Mouse (Mus musculus) mouse embryonic stem cell (cell line): ENCODE measurements around the gene Glod4.

ENCODE experiments used
- in situ Hi-C, 2 experiments: fragments of 300-500 bp; cut with MboI; formaldehyde crosslinking; loops; 1 replicate in 1 of 2; 3 replicates in 1 of 2; pipeline ENCODE4 v1.14.3; 2019 to 2020; ENCODE audit warnings: low sequenced_read_pairs in 2 of 2, low pct_unique_long_range_greater_than_20kb in 1 of 2, mixed read lengths in 1 of 2; ENCODE audit not compliant: unreplicated experiment in 1 of 2

Gene Glod4

DNA sequence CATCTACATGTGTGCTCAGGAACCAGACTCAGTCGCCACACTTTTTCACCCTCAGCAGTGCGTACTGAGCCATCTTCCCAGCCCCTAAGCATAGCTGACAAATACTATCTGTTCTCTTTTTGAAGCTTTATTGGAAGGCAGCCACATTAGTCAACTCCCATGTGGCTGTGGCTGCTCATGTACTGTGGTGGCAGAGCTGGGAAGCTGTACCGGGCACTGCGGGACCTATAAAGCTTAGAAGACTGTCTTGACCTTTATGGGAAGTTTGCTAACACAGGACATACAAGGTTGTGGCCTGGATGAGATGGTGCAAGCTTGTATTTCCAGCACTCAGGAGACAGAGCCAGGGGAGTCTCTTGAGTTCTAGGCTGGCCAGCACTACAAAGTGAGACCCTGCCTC lies 76.9 kb downstream of the Glod4 start:
- in situ Hi-C loops: loop anchor here (5.0 to 25.0 kb wide), 2 partner anchors 79 to 379 kb away; partner anchors contain the start of gene Doc2b (in 1 of the 2)

DNA sequence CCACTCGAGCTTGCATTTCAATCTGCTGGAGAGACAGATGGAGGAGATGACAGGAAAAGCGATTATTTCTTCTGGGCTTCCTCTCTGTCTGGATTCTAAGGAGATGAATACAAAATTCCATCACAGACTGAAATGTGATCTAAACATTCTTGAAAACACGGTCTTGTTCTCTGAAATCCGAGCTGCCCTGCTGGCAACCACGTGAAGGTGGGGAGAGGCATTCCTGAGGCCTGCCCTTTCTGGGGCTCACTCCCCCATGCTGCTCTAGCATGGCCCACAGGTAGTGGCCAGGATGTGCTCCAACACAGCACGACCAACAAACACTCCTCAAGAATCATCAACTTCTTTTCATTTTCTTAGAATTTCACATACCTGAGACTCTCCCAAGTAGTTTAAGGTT lies 83.3 kb downstream of the Glod4 start:
- in situ Hi-C loops: loop anchor here in 1 of 2 experiments (25.0 kb wide), 1 partner anchor 373 kb away; the partner anchor contains the start of gene Doc2b

DNA sequence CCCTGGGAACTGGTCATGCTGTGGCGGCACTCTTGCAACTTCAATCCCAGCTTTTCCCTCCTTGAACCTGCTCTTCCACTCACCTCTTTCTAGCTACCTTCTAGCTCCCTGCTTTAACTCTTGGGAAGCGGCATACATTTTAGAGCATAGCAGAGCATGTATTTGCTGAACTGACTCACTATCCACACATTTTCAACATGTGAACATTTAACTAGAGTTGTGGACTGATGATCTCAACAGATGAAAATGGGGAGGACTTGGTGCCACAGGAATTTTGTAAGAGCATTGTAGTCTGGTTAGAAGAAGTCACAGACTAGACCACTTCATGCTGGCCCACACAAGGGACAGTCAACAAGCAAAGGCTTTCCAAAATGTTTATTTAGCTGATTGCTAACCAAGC lies 85.2 kb downstream of the Glod4 start:
- in situ Hi-C loops: loop anchor here in 1 of 2 experiments (25.0 kb wide), 1 partner anchor 371 kb away; the partner anchor contains the start of gene Doc2b

DNA sequence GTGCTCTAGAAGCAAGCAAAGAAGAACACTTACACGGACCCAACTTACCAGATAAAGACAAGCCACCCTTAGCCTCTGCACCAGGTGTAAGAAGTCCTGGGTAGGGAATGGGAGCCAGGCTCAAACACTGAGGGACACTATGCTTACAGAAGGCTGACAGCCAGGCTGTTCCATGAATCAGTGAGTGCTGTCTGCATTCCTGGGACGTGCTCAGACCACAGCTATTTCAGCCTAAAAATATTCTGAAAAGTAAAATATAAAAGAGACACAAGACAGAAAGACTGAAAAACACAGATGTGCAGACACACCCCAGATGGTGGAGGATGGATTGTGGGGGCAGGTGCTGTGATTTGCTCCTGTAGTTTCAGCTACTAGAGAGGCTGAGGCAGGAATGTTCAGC lies 88.7 kb downstream of the Glod4 start:
- in situ Hi-C loops: loop anchor here in 1 of 2 experiments (25.0 kb wide), 1 partner anchor 368 kb away; the partner anchor contains the start of gene Doc2b

DNA sequence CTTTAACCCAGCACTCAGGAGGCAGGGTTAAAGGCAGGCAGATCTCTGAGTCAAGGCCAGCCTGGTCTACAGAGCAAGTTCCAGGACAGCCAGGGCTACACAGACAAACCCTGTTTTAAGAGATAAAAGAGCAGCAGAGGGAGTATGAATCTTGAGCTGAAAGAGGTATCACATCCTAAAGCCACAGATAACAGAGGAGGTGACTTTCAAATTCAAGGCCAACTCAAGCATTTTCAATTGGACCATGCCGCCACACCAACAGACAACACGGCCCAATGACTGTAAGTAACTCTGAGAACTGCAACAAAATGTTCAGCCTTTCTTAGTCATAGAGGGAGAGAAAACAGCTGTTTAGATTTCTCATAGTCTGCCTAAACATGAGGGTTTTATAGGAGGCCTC lies 89.3 kb downstream of the Glod4 start:
- in situ Hi-C loops: loop anchor here in 1 of 2 experiments (25.0 kb wide), 1 partner anchor 367 kb away; the partner anchor contains the start of gene Doc2b

DNA sequence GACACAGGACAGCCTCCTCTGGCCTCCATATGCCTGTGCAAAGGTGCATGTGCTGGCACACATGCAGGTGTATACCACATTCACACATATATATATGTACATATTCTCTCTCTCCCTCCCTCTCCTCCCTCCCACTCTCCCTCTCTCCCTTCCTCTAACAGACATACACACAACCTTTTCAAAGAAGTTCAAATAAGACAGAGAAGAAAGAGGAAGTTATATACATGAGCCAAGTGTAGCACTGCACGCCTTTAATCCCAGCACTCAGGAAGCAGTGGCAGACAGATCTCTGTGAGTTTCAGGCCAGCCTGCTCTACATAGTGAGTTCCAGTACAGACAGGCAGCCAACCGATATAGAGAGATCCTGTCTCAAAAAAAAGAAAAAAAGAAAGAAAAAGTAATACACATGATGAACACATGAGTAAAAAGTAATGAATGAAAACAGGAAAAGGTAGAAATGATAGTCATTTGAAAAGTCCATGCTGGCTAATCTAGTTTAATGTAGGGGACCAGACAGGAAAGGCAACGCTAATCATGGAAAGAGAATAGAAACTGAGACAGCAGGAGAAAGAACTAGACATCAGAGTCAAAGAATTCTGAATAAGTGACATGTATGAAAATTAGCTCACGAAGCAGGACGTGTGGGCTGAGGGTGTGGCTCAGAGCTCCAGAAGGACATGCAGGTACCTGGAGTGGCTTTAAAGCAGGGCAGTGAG lies 90.1 kb downstream of the Glod4 start:
- in situ Hi-C loops: loop anchor here in 1 of 2 experiments (25.0 kb wide), 1 partner anchor 366 kb away; the partner anchor contains the start of gene Doc2b

DNA sequence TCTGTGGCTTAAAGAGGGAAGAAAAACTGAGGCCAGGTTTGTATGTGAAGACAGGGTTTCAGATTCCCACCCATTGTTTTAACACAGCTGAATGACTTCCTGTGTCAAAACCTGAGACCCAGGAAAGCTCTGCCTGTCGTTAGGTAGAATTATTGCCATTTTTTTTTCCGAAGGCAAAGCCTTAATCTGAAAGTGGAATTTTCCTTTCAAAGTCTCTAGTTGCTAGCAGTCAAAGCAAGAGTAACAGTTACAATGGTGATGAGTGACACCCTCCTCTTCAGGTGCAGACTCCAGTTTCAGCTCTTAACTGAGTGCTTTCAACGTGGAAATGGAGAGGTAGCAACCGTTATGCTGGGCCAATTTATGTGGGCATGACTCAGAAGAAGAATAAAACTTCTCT lies 92.5 kb downstream of the Glod4 start:
- in situ Hi-C loops: loop anchor here in 1 of 2 experiments (25.0 kb wide), 1 partner anchor 364 kb away; the partner anchor contains the start of gene Doc2b

DNA sequence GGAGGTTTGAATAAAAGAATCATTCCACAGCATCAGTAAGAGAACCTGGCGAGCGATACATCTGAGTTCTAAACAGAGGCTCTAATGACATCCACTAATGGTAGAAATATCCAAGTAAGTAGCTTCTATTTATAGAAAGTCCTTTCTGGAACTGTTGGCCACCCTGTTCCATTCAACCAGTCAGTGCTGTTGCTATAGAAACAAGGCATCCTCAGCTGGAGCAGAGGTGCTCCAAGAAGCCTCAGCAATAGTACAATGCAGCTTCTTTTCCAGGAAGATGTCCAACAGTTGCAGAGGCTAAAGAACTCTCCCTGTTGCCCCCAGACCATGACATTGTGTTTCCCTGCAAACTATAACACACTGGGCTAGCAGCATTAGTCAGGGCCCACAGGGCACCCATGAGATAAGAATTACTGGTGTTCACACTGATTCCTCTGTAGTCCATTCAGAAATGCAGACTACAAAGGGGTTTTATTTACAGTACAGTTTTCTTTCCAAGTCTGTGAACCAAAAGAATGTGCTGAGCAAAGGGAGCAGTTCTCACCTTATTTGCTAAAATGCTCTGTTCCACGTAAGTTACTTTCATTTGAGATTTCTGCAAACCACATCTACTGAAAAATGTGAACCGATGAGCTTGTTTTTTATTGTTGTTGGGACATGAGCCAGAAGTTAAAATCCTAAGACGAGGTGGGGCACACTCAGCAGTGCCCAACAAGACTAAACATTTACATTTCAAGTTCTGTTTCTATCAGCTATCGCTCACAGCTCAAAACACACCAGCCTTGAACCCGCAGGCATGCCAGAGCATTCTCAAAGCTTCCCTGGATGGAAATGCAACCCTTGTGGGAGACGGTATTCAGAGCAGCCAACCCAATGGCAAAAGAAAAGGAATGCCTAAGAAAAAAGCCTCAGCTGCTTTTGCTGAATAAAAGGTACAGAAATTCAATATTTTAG lies 95.2 kb downstream of the Glod4 start:
- in situ Hi-C loops: no loop called here

DNA sequence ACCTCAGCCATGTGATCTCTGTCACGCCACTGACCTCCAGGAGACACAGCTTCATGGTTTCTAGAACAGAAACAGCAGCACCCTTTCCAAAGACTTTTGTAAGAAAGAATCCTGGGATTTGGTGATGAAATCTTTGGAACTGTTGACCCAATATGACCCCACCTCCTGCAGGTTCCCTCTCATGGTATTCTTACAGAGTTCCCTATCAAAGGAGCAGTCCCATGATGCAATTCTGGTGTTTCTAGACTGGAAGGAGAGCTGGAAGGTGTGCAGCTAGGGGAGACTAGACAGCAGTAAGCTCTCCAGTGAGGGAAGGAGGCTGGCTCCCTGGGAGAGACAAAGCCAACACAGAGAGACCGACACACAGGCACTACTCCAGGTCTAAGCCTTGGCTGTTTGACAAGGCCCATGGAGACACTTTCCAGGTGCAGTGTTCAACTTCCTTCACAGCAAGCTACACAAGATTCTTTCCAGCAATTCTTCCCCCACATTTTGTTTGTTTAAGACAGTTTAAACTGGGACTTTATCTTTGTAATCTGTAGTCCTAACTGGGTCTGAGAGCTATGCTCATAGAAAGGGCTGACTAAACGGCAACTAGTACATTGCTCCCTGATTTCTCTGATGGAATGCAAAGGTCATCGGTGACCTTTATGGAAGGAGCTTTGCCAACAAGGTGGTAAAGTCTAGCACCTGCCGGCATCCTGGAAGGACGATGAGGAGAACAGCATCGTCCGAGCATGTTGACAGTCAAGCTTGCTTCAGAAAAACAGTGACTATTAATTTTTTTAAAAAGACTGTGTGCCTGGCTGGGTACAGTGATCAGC lies 97.1 kb downstream of the Glod4 start:
- in situ Hi-C loops: no loop called here

DNA sequence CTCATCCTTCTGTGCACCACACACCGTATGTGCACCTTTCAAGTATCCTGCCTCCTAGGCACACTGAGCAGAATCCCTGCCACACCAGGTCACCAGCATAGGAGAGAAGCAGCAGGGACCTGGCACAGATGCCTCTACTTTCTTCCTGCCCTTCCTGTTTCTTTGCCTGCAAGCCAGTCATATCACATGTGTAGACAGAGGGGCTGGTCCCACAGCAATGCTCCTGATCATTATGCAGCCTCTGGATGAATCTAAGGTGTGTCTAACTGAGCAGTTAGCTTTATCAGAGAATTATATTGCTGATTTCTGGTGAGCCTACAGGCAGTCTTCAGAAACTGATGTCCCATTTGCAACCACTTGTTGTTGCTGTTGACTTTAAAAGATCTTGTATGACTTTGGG lies 98.4 kb downstream of the Glod4 start:
- in situ Hi-C loops: no loop called here

DNA sequence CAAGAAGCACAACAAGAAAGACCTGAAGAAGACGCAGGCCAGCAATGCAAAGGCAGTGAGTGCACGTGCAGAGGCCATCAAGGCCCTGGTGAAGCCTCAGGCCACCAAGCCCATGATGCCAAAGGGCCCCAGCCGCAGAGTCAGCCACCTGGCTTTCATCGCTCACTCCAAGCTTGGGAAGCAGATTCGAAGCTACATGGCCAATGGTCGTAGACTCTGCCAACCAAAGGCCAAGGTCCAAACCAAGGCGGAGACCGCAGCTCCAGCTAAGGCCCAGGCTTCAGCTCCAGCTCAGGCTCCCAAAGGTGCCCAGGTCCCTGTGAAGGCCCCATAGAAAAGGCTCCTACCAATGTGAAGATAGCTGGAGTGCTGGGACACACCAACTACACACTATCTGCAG lies 99.1 kb downstream of the Glod4 start:
- in situ Hi-C loops: no loop called here

DNA sequence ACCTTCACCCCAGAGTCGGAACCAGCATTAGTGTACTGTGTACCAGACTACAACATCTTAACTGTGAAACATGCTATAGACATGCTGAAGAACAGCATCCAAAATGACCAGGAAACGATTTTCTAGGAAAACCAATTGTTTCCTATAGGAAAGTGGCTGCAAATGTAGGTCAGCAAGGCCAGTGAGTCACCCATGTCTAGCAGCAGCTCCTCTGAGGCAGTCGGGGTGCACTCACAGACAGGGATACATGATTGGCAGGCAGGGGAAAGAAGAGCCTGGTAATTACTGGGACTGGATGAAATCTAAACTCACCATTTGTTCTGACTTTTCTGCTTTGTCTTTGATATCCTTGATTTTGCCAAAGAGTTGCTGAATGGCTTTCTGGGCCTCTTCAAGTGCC lies 105.5 kb downstream of the Glod4 start:
- in situ Hi-C loops: no loop called here

DNA sequence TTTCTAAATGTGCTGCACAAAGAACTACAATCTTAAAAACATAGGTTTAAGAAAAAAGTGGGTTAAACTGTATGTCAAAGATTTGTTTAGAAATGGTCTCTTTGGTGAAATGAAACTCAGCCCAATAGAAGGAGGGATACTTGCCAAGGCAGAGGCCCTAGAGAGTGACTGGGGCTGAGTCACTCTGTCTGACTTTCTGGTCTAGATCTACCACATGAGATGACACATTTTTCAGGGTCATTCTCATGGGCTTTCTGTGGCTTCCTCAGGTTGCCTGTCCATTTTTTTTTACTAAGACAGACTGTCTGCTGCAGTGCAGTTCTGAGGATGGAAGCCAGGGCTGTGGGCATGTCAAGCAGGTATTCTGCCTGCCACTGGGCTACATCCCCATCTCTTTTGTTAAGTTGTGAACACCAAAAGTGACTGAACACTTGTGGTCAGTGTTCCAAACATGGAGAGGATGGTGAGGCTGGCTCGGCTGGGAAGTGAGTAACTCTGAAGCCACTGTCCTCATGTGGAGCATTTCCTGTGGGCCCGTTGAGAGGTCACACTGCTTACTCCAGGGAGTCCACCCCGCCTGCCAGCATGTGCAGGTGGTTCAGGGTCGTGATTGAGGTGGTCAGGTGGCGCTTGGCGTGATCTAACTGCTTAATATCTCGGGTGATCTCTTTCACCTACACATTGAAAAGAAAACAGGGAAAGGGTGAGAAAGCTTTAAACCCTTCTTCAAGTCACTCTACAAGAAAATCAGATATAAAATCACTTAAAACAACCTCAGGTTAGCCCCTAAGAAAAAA lies 107.7 kb downstream of the Glod4 start:
- in situ Hi-C loops: no loop called here

DNA sequence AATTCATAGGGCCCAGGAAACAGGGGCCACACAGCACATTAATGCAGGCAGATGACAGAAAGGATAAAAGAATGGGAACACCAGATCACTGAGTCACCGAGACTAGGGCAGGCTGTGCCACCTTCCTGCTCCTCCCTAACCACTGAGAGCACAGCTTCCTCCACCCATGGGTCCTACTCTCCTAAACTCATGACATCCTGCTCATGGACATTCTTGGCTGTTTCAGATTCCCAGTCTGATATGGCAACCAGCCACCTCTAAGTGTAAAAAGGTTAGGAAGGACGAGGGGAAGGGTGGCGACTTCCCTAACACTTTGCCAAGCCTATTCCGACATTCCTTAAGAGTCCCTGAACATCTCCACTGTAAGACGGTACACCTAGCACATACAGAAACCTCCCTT lies 112.7 kb downstream of the Glod4 start:
- in situ Hi-C loops: no loop called here

DNA sequence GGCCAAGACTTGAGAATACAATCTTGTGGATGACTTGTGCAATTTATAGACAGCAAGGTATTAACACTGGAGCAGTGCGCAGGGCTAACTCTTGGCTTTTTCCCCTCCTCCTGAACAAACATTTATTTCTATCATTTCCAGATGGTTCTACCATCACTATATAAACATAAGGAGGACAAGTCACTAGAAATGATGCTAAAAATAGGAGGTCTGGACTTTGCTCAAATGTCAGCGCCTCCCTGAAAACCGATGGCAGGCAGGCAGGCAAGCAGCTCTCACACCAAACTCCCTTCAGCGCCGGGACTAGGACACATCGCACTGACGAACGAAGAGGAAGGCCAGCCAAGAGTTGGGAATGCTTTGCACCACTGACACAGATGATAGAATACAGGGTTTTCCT lies 118.1 kb downstream of the Glod4 start:
- in situ Hi-C loops: no loop called here

DNA sequence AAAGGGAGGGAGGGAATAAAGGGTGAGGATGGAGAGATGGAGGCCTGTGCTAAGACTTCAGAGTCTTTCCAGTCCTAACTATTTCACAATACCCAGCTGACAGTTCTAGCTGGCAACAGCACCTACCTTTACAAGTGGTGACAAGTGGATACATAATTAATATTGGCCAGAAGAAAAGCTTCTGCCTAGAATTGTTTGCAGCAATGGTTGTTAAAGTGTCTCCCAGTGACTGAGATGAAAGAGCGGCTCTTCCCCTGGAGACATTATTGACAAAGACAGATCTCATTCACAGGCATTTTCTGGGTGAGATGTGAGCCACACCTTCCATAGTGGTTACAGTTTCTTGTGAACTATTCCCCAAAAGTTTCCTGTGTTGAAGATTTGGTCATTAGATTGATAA lies 120.0 kb downstream of the Glod4 start:
- in situ Hi-C loops: no loop called here

DNA sequence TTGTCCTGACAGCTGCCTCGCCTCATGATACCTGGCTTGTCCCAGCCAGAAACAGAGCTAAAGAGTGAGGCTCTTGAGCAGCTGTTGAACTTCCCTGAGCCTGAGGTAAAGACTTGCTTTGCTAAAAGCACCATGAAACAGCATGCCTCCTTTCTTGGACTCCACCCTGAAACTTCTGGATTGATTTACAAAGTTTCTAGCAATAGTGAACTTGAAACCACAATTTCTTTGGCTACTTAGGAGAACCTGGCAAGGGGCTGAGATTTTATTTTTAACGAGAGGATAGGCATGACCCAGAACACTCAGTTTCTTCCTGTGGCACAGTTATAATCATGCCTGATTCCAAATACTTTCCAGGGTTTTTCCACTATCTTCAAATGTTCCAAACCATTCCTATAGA lies 121.0 kb downstream of the Glod4 start:
- in situ Hi-C loops: no loop called here

DNA sequence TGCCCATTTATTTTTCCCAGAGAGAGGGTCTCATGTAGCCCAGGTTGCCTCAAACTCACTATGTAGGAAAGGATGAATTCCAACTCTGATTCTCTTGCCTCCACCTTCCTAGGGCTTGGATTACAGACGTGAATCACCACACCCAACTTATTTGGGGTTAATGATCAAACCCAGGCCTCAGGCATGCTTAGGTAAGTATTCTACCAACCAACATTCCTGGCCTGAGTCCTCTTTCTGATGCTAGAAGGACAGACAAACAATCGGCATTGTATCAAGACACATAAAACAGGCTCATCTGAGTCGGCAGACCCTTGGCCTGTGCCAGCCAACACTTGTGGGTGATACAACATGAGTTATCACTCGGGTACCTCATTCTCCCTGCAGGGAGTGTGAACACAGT lies 122.4 kb downstream of the Glod4 start:
- in situ Hi-C loops: no loop called here
